ENCODE assay signal across 8 mouse cellular contexts in genomic region chr1:157560654-157561386, GRCm38 (mm10). TPM values are rescaled to one million over a fixed set of nuclear protein-coding genes. Genes with fewer than 3 reads are reported as not detected.
A peak's percentile ranks its signal among the peaks of the same experiment; 100 is the strongest.
DNase-seq lines count a peak whose midpoint lies in the region; ATAC-seq and TF ChIP-seq lines count a peak whose summit lies in the region.

No protein-coding gene starts in this region.

- no peak overlapping the region for H3K27ac ChIP-seq in heart, adult 2 months
- H3K27ac ChIP-seq in heart, embryonic 10.5 days = no peak overlapping the region
- H3K27ac ChIP-seq in embryonic facial prominence, embryonic 12.5 days = no peak overlapping the region
- no peak overlapping the region for H3K27ac ChIP-seq in lung, embryonic 15.5 days

- peak; percentile 73 for TF ChIP-seq CTCF in heart, adult 2 months (IDR thresholded peaks at IDR 0.05)

- no peaks in the 10 kb centered on the region for H3K36me3 ChIP-seq in heart, adult 2 months (ENCODE audit: control insufficient read depth, insufficient read depth, low read length)
- no peaks in the 10 kb centered on the region for H3K36me3 ChIP-seq in heart, embryonic 10.5 days
- H3K36me3 ChIP-seq in embryonic facial prominence, embryonic 12.5 days = no peaks in the 10 kb centered on the region
- no peaks in the 10 kb centered on the region for H3K36me3 ChIP-seq in lung, embryonic 15.5 days

- WGBS in heart, adult 2 months = 15% methylated on average over 8 of the region's 8 CpGs
- WGBS in heart, embryonic 10.5 days = 10% methylated on average over 8 of the region's 8 CpGs
- WGBS in embryonic facial prominence, embryonic 12.5 days = 13% methylated on average over 8 of the region's 8 CpGs
- 19% methylated on average over 8 of the region's 8 CpGs for WGBS in lung, embryonic 15.5 days

- DNase-seq in heart, adult 2 months = no peak
- DNase-seq in heart, embryonic 10.5 days (ENCODE audit: low spot score) = no peak
- peak; percentile 88 for DNase-seq in ZHBTc4 (ENCODE audit: low read depth, low spot score)
- DNase-seq in induced T-regulatory cell, adult 2 months (ENCODE audit: low read depth) = peak; percentile 29
- peak; percentile 73 for DNase-seq in retina, postnatal 1 day
- DNase-seq in gastrocnemius, postnatal 4 days (ENCODE audit: low spot score in 2 of 2) = no peak

- TF ChIP-seq EP300 in heart, adult 2 months (IDR thresholded peaks at IDR 0.05; ENCODE audit: insufficient read depth, low read depth, low read length) = no peak

- H3K4me2 ChIP-seq in embryonic facial prominence, embryonic 12.5 days (replicated peaks) = no peak overlapping the region
- no peak overlapping the region for H3K4me2 ChIP-seq in lung, embryonic 15.5 days

- intact Hi-C loops in heart, adult 2 months (cut with DNase I) = no loop called here

- ATAC-seq in embryonic facial prominence, embryonic 12.5 days (ENCODE audit: insufficient number of reproducible peaks, insufficient read depth, low FRiP score, low TSS enrichment) = peak; percentile 72
- peak; percentile 49; the same call in 1 of the 2 replicates for ATAC-seq in lung, embryonic 15.5 days (ENCODE audit: borderline replicate concordance, extremely low read depth, low FRiP score, low TSS enrichment)

- no peak overlapping the region for H3K9ac ChIP-seq in heart, adult 2 months (ENCODE audit: low read depth, low read length)
- H3K9ac ChIP-seq in embryonic facial prominence, embryonic 12.5 days = no peak overlapping the region
- H3K9ac ChIP-seq in lung, embryonic 15.5 days = no peak overlapping the region

- no peak overlapping the region for H3K4me3 ChIP-seq in heart, adult 2 months
- no peak overlapping the region for H3K4me3 ChIP-seq in heart, embryonic 10.5 days
- H3K4me3 ChIP-seq in embryonic facial prominence, embryonic 12.5 days = no peak overlapping the region
- no peak overlapping the region for H3K4me3 ChIP-seq in lung, embryonic 15.5 days

- H3K4me1 ChIP-seq in heart, adult 2 months (ENCODE audit: control insufficient read depth, insufficient read depth, low read length) = no peaks in the 10 kb centered on the region
- peaks cover 4% of the 10 kb centered on the region; the same call in 1 of the 2 replicates for H3K4me1 ChIP-seq in heart, embryonic 10.5 days
- peaks cover 6% of the 10 kb centered on the region; the same call in 1 of the 2 replicates for H3K4me1 ChIP-seq in embryonic facial prominence, embryonic 12.5 days
- no peaks in the 10 kb centered on the region for H3K4me1 ChIP-seq in lung, embryonic 15.5 days

- H3K79me2 ChIP-seq in heart, adult 2 months (replicated peaks; ENCODE audit: control insufficient read depth, insufficient read depth, low read length) = no peaks in the 10 kb centered on the region

- H3K9me3 ChIP-seq in heart, embryonic 10.5 days = no peaks in the 10 kb centered on the region
- no peaks in the 10 kb centered on the region for H3K9me3 ChIP-seq in embryonic facial prominence, embryonic 12.5 days
- no peaks in the 10 kb centered on the region for H3K9me3 ChIP-seq in lung, embryonic 15.5 days

- no peak for TF ChIP-seq POLR2A in heart, adult 2 months (IDR thresholded peaks at IDR 0.05; ENCODE audit: insufficient read depth, low read depth, low read length)

- no peaks in the 10 kb centered on the region for H3K27me3 ChIP-seq in heart, adult 2 months (ENCODE audit: control insufficient read depth, insufficient read depth, low read length)
- H3K27me3 ChIP-seq in heart, embryonic 10.5 days (ENCODE audit: insufficient read depth, poor library complexity, severe bottlenecking) = peaks cover 10% of the 10 kb centered on the region; the same call in 1 of the 2 replicates
- no peaks in the 10 kb centered on the region for H3K27me3 ChIP-seq in embryonic facial prominence, embryonic 12.5 days
- no peaks in the 10 kb centered on the region for H3K27me3 ChIP-seq in lung, embryonic 15.5 days

RNA-seq across cellular contexts. Expression of gene Sec16b, which starts 54.3 kb away (rescaled TPM):
- total RNA-seq in heart, adult 2 months (2021) = 1 to 10 TPM in 1 of 2 experiments, under 1 TPM in 1; 0.76 to 1.2 TPM
- 3.2 and 3.3 TPM in 2 replicates for polyA plus RNA-seq in heart, adult 2 months (2012; rRNA removed)
- 0.71 and 1.9 TPM in 2 replicates for polyA plus RNA-seq in heart, embryonic 10.5 days (2016; fragmentation: Nextera tagmentation; extraction: Ambion mirVana)
- polyA plus RNA-seq in embryonic facial prominence, embryonic 12.5 days (2016; fragmentation: Nextera tagmentation; extraction: Ambion mirVana) = 1.7 and 2.1 TPM in 2 replicates
- polyA plus RNA-seq in lung, embryonic 15.5 days (2015; fragmentation: Nextera tagmentation; extraction: Ambion mirVana) = 2.1 and 2.4 TPM in 2 replicates
- 1 to 10 TPM; 5.0 to 5.6 TPM for total RNA-seq in gastrocnemius, postnatal 4 days (2021)

Comparison
In these comparisons a context has a peak if more than half of its experiments do, and no peak if none do; other contexts are left out.
1. DNase-seq: peak in ZHBTc4 (single experiment), induced T-regulatory cell, adult 2 months (single experiment) and retina, postnatal 1 day (single experiment); none in heart, adult 2 months (0 of 2), heart, embryonic 10.5 days (single experiment) and gastrocnemius, postnatal 4 days (0 of 2).